Mouse (Mus musculus) forebrain, embryonic 15.5 days (tissue): ENCODE results near the gene Ggcx. TPM values are rescaled to one million over a fixed set of nuclear protein-coding genes. Genes with fewer than 3 reads are reported as not detected.
"Not testable (repeated sequence)": the region's sequence is repeated elsewhere in the genome, so short reads cannot be mapped to it uniquely, and the experiment has no call there.

ENCODE experiments used
- ATAC-seq: fragments of 200-750 bp; cut with Nextera tagmentation; replicated peaks from 2 replicates; pipeline ENCODE4 v1.8.0; 2017; ENCODE audit warnings: mild to moderate bottlenecking, moderate TSS enrichment, moderate library complexity
- H3K27ac ChIP-seq: fragments of 300-500 bp; sonication (generic); replicated peaks from 2 replicates; pipeline ENCODE4 v1.5.1; 2015; ENCODE audit warnings: mild to moderate bottlenecking, inconsistent platforms
- H3K27me3 ChIP-seq: fragments of 300-500 bp; sonication (generic); 2 replicates; pipeline ENCODE4 v1.6.1; 2015; ENCODE audit warnings: inconsistent platforms
- H3K36me3 ChIP-seq: fragments of 300-500 bp; sonication (generic); 2 replicates; pipeline ENCODE4 v1.6.1; 2015; ENCODE audit warnings: mild to moderate bottlenecking, inconsistent platforms
- H3K4me1 ChIP-seq: fragments of 300-500 bp; sonication (generic); 2 replicates; pipeline ENCODE4 v1.6.1; 2015; ENCODE audit warnings: inconsistent platforms
- H3K4me2 ChIP-seq: fragments of 300-500 bp; sonication (generic); replicated peaks from 2 replicates; pipeline ENCODE4 v1.6.1; 2015; ENCODE audit warnings: mild to moderate bottlenecking, inconsistent platforms
- H3K4me3 ChIP-seq: fragments of 300-500 bp; sonication (generic); 2 replicates; pipeline ENCODE4 v1.5.1; 2015; ENCODE audit warnings: mild to moderate bottlenecking, inconsistent platforms
- H3K9ac ChIP-seq: fragments of 300-500 bp; sonication (generic); replicated peaks from 2 replicates; pipeline ENCODE4 v1.6.1; 2015; ENCODE audit warnings: mild to moderate bottlenecking, inconsistent platforms
- H3K9me3 ChIP-seq: fragments of 300-500 bp; sonication (generic); 2 replicates; pipeline ENCODE4 v1.6.1; 2016; ENCODE audit warnings: inconsistent platforms
- whole genome bisulfite sequencing: fragments of 180-500 bp; shearing (Covaris S2); methylation state at CpG from one replicate; pipeline ENCODE4 v1.1.7; 2015; ENCODE audit warnings: mixed read lengths; 5-methylcytosine and 5-hydroxymethylcytosine counted together
- polyA plus RNA-seq: library from polyadenylated mRNA; unstranded; fragments of >200 nt; fragmentation: Nextera tagmentation; extraction: Ambion mirVana; gene quantifications from 2 replicates; pipeline ENCODE4 v1.2.1, GENCODE M21; 2015

The Ggcx gene
- polyA plus RNA-seq, 1 experiment from 2014 or later: 14.0 TPM

- Histone ChIP-seq H3K4me2 (no peak overlapping the region), H3K27ac (no peak overlapping the region), H3K4me1 (peaks cover 5% of the 10 kb centered on the region), H3K9me3 (no peaks in the 10 kb centered on the region), H3K9ac (no peak overlapping the region), H3K4me3 (no peak overlapping the region), H3K27me3 (no peaks in the 10 kb centered on the region), H3K36me3 (no peaks in the 10 kb centered on the region)
- 86% methylated on average over 4 of the region's 4 CpGs for WGBS
- no peak for ATAC-seq
Observed at GRCm38 (mm10) chr6:72456567-72456966, 42.5 kb downstream of the Ggcx start.

- Histone ChIP-seq H3K36me3 (no peaks in the 10 kb centered on the region), H3K4me3 (no peak overlapping the region), H3K27me3 (no peaks in the 10 kb centered on the region), H3K4me1 (peaks cover 5% of the 10 kb centered on the region), H3K9ac (no peak overlapping the region), H3K27ac (no peak overlapping the region), H3K9me3 (no peaks in the 10 kb centered on the region), H3K4me2 (no peak overlapping the region)
- ATAC-seq: no peak
- WGBS: 90% methylated on average over 7 of the region's 7 CpGs
Observed at GRCm38 (mm10) chr6:72458418-72458817, 44.3 kb downstream of the Ggcx start.

DNA sequence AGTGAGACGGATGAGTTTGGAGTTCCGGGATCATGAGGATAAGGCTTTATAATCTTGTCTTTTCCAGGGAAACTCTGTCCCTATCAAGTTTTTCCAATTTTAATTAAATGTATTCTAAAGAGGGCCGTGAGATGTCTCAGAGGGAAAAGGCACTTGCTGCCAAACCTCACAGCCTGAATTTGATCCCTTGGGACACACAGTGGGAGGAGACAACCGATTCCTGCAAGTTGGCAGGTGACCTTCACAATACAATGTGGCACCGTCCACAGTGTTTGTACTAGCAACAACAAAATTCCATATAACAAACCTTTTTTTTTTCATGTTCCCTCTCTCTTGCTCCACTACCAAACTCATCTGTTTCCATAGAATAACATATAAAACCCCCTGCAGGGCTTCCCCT is 44.8 kb downstream of the Ggcx start:
- Histone ChIP-seq H3K27me3 (no peaks in the 10 kb centered on the region), H3K4me3 (no peak overlapping the region), H3K4me1 (peaks cover 5% of the 10 kb centered on the region), H3K36me3 (no peaks in the 10 kb centered on the region), H3K9ac (no peak overlapping the region), H3K4me2 (no peak overlapping the region), H3K9me3 (no peaks in the 10 kb centered on the region), H3K27ac (no peak overlapping the region)
- 71% methylated on average over 5 of the region's 5 CpGs for WGBS
- ATAC-seq: no peak

GRCm38 (mm10) chr6:72460036-72460801 is 46.1 kb downstream of the Ggcx start:
- Histone ChIP-seq H3K4me3 (no peak overlapping the region), H3K36me3 (no peaks in the 10 kb centered on the region), H3K27ac (no peak overlapping the region), H3K27me3 (no peaks in the 10 kb centered on the region), H3K4me1 (peaks cover under 1% of the 10 kb centered on the region), H3K9me3 (no peaks in the 10 kb centered on the region), H3K9ac (no peak overlapping the region), H3K4me2 (no peak overlapping the region)
- WGBS: 70% methylated on average over 9 of the region's 9 CpGs
- ATAC-seq: no peak

DNA sequence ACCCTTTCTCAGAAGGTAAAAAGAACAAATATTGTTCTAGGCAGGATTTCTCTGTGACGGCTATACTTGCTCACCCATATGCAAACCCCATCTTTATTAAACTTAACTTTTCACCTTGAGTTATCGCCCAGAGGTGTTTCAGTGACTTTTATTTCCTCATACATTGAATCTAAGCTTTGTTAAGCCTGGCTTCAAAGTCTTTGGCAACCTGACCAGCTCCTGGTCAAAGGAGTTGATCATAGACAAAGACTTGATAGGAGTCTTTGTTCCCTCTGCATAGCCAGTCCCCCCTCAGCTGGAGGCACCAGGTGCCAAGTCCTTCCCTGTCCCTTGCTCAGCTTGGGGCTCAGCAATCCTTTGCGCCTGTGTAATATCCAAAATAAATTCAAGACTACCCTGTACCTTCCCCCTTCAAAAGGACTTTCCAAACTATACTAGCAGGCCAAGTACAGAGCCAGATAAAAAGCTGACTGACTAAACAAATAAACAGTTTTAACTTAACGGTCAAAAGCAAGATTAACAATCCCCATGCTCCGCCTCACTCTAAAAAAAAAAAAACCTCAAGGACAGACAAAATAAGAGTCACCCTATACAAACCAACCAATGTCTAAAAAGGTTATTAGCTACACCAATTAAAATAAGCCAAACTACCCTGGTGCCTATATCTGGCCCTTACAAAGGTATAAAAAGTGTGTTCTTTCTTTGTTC is 48.6 kb downstream of the Ggcx start:
- not testable (repeated sequence) for H3K4me3 ChIP-seq, H3K9ac ChIP-seq, H3K4me1 ChIP-seq, H3K27me3 ChIP-seq, ATAC-seq, H3K9me3 ChIP-seq, H3K4me2 ChIP-seq, H3K36me3 ChIP-seq, H3K27ac ChIP-seq
- WGBS: 78% methylated on average over 5 of the region's 5 CpGs

DNA sequence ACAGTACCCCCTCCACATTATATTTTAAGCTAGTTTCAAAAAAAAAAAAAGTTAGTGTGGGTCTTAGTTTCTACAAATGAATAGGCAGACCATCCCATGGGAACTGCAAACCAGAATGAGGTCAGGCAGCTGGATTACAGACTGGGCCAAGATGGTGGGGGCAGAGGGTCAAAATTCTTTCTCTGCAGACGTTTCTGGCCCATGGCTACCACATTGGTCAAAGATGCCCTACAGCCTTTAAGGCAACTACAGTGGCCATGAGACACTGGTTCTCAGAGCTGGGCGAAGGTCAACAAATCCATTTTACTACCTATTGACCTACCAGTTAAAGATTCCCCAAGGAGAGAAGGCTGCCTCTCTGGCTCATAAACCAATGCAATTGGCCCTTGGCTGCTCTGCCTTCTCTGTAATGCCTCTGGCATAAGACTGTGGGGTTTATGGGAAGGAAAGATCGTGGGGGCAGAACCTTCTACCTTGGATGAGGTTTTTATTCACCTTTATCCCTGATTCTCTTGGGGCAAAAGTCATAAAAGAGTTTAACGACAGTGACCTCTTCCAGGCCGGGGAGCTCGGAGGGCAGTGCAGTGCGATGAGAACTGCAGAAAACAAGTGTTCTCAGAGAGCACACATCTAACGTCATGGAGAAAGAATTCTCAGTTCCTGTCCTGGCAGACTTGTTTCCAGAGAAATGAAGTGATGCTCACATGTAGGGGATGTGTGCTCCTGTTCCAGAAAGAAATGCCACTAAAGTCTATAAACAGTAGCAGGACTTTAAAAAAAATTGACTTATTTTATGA is 51.5 kb downstream of the Ggcx start:
- no peaks in the 10 kb centered on the region for H3K27me3 ChIP-seq
- no peaks in the 10 kb centered on the region for H3K4me1 ChIP-seq
- H3K9ac ChIP-seq: no peak overlapping the region
- no peaks in the 10 kb centered on the region for H3K36me3 ChIP-seq
- no peaks in the 10 kb centered on the region for H3K9me3 ChIP-seq
- no peak overlapping the region for H3K4me3 ChIP-seq
- 83% methylated on average over 8 of the region's 8 CpGs for WGBS
- ATAC-seq: no peak
- H3K27ac ChIP-seq: no peak overlapping the region
- no peak overlapping the region for H3K4me2 ChIP-seq

DNA sequence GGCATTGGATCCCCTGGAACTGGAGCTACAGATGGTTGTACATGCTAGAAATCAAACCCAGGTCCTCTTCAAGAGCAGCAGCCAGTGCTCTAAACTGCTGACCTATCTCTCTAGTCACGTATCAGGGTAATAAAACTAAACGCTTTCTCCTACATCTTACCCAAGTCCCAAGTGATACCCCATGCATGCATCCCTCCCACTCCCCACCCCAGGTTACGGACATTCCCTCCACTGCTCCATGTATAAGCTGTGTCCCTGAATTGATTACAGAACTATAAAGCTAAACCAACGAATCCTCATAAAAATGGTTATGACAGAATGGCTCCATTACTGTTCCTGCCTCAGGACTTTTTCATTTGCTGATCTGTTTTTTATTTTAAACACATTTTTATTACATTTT is 52.1 kb downstream of the Ggcx start:
- Histone ChIP-seq H3K27ac (no peak overlapping the region), H3K9me3 (no peaks in the 10 kb centered on the region), H3K4me3 (no peak overlapping the region), H3K4me2 (no peak overlapping the region), H3K9ac (no peak overlapping the region), H3K36me3 (no peaks in the 10 kb centered on the region), H3K4me1 (no peaks in the 10 kb centered on the region), H3K27me3 (no peaks in the 10 kb centered on the region)
- no peak for ATAC-seq
- 89% methylated on average over 4 of the region's 4 CpGs for WGBS

- no peaks in the 10 kb centered on the region for H3K9me3 ChIP-seq
- no peak for ATAC-seq
- no peak overlapping the region for H3K4me3 ChIP-seq
- H3K27me3 ChIP-seq: no peaks in the 10 kb centered on the region
- no peaks in the 10 kb centered on the region for H3K4me1 ChIP-seq
- H3K27ac ChIP-seq: no peak overlapping the region
- 74% methylated on average over 14 of the region's 14 CpGs for WGBS
- H3K36me3 ChIP-seq: no peaks in the 10 kb centered on the region
- no peak overlapping the region for H3K4me2 ChIP-seq
- no peak overlapping the region for H3K9ac ChIP-seq
Observed at GRCm38 (mm10) chr6:72473264-72474041, 59.3 kb downstream of the Ggcx start.

GRCm38 (mm10) chr6:72475221-72475985 is 61.3 kb downstream of the Ggcx start:
- 76% methylated on average over 4 of the region's 4 CpGs for WGBS
- no peaks in the 10 kb centered on the region for H3K9me3 ChIP-seq
- H3K9ac ChIP-seq: no peak overlapping the region

DNA sequence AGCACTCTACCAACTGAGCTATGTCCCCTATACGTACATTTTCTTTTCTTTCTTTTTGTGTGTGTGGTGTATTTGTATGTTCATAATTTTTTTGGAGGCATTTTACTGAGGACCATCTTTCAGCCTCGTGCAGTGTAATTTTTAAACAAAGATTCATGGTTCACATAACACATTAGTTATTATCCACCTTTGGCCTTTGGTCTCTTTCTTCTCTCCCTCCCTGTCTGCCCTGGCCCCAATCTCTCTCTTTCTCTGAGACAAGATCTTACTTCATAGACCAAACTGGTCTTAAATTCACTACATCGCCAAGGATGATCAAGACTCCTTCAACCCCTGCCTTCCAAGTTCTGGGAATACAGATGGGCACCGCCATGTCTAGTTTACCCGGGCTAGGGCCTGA is 62.7 kb downstream of the Ggcx start:
- H3K9me3 ChIP-seq: no peaks in the 10 kb centered on the region
- no peak overlapping the region for H3K27ac ChIP-seq
- WGBS: 87% methylated on average over 5 of the region's 5 CpGs
- no peak overlapping the region for H3K4me2 ChIP-seq
- no peak overlapping the region for H3K4me3 ChIP-seq
- H3K27me3 ChIP-seq: no peaks in the 10 kb centered on the region
- H3K9ac ChIP-seq: no peak overlapping the region
- no peaks in the 10 kb centered on the region for H3K4me1 ChIP-seq
- no peak for ATAC-seq
- H3K36me3 ChIP-seq: no peaks in the 10 kb centered on the region

More at GRCm38 (mm10) chr6:72475221-72475985, 61.3 kb downstream of the Ggcx start:
- Histone ChIP-seq H3K27ac (no peak overlapping the region), H3K4me3 (no peak overlapping the region), H3K36me3 (no peaks in the 10 kb centered on the region), H3K4me2 (no peak overlapping the region), H3K27me3 (no peaks in the 10 kb centered on the region), H3K4me1 (no peaks in the 10 kb centered on the region)
- ATAC-seq: no peak

GRCm38 (mm10) chr6:72477621-72478020 is 63.5 kb downstream of the Ggcx start:
- WGBS: 75% methylated on average over 3 of the region's 3 CpGs
- no peaks in the 10 kb centered on the region for H3K36me3 ChIP-seq
- H3K4me1 ChIP-seq: no peaks in the 10 kb centered on the region
- no peak overlapping the region for H3K4me3 ChIP-seq
- no peak for ATAC-seq
- H3K4me2 ChIP-seq: no peak overlapping the region
- no peak overlapping the region for H3K9ac ChIP-seq
- no peaks in the 10 kb centered on the region for H3K9me3 ChIP-seq
- H3K27ac ChIP-seq: no peak overlapping the region
- H3K27me3 ChIP-seq: no peaks in the 10 kb centered on the region
